Mouse (Mus musculus): ENCODE results near the gene Pard3b. TPM values are rescaled to one million over a fixed set of nuclear protein-coding genes. Genes with fewer than 3 reads are reported as not detected.
A peak's percentile ranks its signal among the peaks of the same experiment; 100 is the strongest.

Pard3b gene
- total RNA-seq, 1 experiment from 2014 or later = 1.6 TPM

DNA sequence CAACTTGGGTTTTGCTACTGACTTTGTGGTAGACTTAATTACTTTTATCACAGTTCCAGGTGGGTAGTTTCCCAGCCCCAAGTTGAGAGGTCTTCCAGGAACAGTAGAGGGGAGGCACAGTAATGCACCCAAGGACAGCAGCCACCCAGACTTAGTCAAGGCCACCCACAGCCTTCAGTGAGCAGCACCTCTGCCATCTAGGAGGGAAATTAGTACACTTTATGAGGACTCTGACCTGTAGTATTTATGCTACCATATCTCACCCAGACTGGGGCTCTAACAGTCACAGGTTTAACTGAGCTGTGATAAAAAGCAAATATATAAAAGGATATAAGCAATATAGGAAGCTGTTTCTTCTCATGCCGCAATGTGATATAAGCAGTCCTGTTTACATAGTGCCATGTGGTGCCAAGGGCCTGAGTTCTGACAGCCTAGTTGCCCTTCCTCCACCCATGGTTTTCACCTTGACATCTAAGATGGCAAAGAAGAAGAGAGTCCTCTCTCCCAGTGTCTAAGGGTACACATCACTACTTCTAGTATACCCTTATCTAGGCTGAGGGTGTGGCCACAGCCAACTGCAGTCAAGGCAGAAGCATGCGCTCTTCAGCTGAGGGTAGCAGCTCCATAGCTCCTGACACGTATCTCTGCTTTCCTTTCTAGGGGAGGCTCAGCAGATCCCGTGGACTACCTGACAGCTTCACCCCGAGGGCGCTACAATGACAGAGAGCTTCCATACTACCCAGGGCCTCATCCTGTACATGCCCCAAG is 998.5 kb downstream of the Pard3b start:
- no peak for ATAC-seq (ENCODE audit: extremely low read depth, insufficient number of reproducible peaks, low FRiP score, poor library complexity, severe bottlenecking)

DNA sequence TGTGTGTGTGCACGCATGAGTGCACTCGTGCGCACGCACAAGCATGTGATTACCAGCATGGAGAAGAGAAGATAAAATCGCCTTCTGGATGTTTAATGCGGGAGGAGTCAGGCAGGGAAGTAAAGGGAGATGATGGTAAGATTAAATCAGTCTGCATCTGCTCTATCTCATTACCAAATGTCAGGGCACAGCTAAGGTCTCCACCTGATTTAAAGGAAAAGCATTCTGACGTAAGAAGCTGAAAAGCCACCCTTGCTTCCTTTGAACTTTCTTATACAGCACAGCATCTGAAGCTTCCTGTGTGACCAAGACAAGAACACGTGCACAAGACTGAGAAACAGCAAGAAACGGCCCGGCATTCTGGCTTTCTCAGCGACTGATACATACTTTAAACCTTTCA is 1000.4 kb downstream of the Pard3b start:
- no peak for ATAC-seq (ENCODE audit: extremely low read depth, insufficient number of reproducible peaks, low FRiP score, poor library complexity, severe bottlenecking)

DNA sequence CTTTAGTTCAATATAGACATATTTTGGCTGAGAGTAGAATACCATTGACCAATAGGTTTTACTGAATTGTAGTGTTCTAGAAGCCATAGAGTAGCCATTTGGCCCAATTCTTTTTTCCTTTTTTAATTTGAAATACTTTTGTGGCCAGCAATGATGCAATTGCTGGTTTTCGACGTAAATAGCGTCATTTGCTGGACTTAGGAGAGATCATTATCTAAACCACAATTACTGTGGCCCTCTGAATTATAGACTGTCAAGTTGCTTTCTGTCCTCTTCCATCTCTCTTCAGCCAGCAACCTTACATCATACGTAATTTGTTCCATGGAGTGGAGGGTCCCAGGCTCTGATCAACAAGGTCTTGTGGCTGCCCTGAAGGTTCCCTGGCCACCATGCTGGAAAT is 1000.8 kb downstream of the Pard3b start:
- ATAC-seq (ENCODE audit: extremely low read depth, insufficient number of reproducible peaks, low FRiP score, poor library complexity, severe bottlenecking) = no peak

DNA sequence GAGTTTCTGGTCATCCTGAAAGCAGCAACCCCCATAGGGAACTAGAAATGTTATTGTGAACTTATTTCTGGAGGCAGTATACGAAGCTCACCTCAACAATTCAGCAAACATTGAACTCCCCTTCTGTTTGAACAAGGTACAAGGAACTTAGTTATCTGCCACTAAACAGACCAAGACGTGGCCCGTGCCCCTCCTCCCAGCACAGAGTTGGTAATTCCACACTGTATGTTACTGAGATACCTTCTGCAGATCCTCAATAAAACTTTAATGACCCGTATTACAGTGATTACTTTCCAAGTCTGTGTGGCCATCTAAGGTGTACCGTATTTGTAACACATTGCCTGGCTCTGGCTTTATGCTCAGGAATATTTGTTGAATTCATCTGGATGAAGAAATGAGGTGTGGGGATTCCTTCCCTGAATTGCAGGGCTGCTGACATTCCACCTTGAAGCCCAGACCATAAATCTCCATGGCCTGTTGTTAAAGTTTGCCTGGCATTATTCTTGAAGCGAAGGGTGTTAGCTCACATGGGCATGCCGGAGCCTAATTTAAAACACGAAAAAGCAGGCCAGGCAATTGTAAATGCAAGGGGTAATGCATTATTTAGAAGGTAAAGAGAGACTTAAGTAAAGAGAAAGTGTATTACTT is 1006.1 kb downstream of the Pard3b start:
- no peak for ATAC-seq (ENCODE audit: extremely low read depth, insufficient number of reproducible peaks, low FRiP score, poor library complexity, severe bottlenecking)

- no peak for ATAC-seq (ENCODE audit: extremely low read depth, insufficient number of reproducible peaks, low FRiP score, poor library complexity, severe bottlenecking)
Observed at GRCm38 (mm10) chr1:62646812-62647211, 1008.2 kb downstream of the Pard3b start.

- no peak for ATAC-seq (ENCODE audit: extremely low read depth, insufficient number of reproducible peaks, low FRiP score, poor library complexity, severe bottlenecking)
Observed at GRCm38 (mm10) chr1:62648116-62648515, 1009.5 kb downstream of the Pard3b start.

- ATAC-seq (ENCODE audit: extremely low read depth, insufficient number of reproducible peaks, low FRiP score, poor library complexity, severe bottlenecking) = no peak
Observed at GRCm38 (mm10) chr1:62648591-62648990, 1010.0 kb downstream of the Pard3b start.

DNA sequence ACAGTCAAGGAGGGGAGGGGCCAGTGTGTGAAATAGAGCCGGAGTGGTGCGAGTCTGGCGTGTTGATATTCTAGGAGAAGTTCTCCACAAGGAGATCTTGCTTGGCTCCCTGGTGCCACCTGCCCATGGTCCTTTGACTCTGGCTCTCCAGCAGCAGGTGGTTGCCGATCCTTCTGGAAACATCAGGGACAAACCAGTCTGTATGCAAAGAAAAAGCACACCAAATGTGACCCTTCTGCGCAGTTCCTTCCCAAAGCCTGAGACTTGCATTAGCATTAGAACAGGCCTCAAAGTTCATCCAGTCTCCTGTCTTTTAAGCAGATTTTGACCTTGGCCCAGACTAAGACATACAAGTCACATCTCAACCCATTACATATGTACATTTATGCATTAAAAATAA is 1011.9 kb downstream of the Pard3b start:
- no peak for ATAC-seq (ENCODE audit: extremely low read depth, insufficient number of reproducible peaks, low FRiP score, poor library complexity, severe bottlenecking)

DNA sequence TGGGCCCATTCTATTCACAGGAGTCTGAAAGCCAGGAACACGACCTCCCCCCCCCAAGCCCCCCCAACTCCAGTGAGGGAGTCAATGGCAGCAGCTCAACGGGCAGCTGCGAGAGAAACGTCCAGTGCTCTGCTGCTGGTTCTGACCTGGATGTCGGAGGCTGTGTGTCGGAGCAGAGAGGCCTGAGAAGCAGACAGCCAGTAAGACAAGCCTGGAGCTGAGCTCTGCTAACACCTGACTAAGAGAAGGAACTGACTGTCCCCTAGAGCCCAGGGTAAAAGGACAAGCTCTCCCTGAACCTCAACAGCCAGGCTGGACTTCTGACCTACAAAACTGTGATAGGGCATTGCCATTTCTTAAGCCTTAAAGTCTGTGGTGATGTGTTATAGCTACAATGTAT is 1015.8 kb downstream of the Pard3b start:
- ATAC-seq (ENCODE audit: extremely low read depth, insufficient number of reproducible peaks, low FRiP score, poor library complexity, severe bottlenecking) = no peak

GRCm38 (mm10) chr1:62664960-62665645 is 1026.5 kb downstream of the Pard3b start:
- no peak for ATAC-seq (ENCODE audit: extremely low read depth, insufficient number of reproducible peaks, low FRiP score, poor library complexity, severe bottlenecking)

DNA sequence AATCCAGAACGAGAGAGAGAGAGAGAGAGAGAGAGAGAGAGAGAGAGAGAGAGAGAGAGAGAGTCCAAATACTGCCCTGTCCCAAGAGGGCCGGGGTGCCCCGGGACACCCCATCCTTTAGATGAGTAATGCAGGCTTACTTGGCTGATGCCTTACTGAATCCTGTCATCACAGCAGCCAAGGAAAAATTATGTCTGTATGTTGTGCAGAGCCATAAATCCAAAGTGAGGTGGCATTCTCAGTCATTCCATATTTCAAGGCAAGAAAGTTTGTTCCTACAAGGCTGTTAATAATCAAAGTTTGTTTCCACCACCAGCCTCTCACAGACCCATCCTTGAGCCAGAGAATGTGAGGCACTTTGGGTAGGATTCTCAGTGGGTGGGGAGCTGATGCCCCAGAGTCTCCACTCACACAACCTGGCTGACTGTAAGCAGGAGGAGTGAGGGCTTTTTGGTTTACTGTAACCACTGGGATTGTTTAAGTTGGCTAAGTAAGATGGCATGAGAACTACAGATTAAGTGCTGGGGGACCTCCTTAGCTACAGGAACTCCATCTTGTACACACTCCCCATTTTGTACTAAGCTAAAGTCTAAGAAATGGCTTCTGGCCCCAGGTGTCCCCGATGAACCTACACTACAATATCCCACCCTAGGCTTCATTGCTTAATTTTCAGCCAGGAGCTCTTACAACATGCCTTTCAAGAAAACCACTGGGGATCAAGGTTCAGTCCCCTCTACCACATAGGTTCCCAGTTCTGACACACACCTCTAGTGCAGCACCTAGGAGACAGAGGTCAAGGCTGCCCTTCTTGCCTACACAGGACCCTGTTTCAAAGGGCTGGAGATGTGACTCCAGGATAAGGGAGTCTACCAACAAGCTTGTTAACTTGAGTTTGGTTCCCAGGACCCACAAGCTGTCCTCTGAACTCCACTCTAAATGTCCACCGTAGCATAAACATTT is 1027.4 kb downstream of the Pard3b start:
- ATAC-seq (ENCODE audit: extremely low read depth, insufficient number of reproducible peaks, low FRiP score, poor library complexity, severe bottlenecking) = no peak

GRCm38 (mm10) chr1:62666780-62667179 is 1028.2 kb downstream of the Pard3b start:
- ATAC-seq (ENCODE audit: extremely low read depth, insufficient number of reproducible peaks, low FRiP score, poor library complexity, severe bottlenecking) = no peak

- ATAC-seq (ENCODE audit: extremely low read depth, insufficient number of reproducible peaks, low FRiP score, poor library complexity, severe bottlenecking) = peak; percentile 74
Observed at GRCm38 (mm10) chr1:62678611-62679344, 1040.2 kb downstream of the Pard3b start.

DNA sequence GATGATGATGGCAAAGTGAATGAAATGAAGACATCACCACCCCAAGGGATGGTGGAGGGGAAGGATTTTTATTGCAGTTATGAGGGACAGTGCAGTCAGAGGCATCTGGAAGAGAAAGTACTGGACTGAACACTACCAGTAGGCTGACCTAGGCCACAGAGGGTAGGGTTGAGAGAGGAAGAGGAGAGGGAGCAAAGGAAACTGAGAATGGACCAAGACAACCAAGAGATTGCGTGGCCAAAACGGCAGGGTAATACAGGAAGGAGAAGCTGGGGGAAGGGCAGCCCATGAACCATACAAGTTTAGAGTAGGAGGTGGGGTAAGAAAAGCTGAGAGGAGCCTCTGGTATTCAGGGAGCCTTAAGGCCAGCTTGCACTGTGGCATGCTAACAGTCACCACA is 1040.8 kb downstream of the Pard3b start:
- 0 out of 2 replicates have a peak, but pooled peaks have one; percentile 19 for ATAC-seq (ENCODE audit: extremely low read depth, insufficient number of reproducible peaks, low FRiP score, poor library complexity, severe bottlenecking)

- no peak for ATAC-seq (ENCODE audit: extremely low read depth, insufficient number of reproducible peaks, low FRiP score, poor library complexity, severe bottlenecking)
Observed at GRCm38 (mm10) chr1:62682456-62683385, 1044.1 kb downstream of the Pard3b start.

GRCm38 (mm10) chr1:62683498-62683897 is 1044.9 kb downstream of the Pard3b start:
- ATAC-seq (ENCODE audit: extremely low read depth, insufficient number of reproducible peaks, low FRiP score, poor library complexity, severe bottlenecking) = no peak

DNA sequence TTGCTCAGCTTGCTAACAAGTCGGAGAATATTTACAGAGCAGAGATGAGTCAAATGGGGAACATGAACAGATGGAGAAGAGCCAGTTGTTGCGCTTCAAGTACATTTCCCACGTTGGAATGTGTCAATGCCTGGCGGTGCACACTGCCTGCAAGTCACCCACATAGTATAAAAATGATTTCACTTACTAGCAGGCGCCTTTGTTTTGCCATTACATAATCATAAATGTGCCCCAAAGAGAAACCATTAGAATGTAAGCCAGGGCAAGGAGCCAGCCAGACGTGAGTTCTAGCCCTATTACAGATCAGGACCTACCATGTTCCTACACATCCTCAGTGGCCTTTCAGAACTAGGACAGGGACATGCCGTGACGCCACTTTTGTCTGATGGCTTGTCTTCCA is 1048.9 kb downstream of the Pard3b start:
- ATAC-seq (ENCODE audit: extremely low read depth, insufficient number of reproducible peaks, low FRiP score, poor library complexity, severe bottlenecking) = no peak

All from neutrophil, adult 5-6 weeks (primary cell).